Mouse (Mus musculus): ENCODE data around the gene Ccnjl. TPM values are rescaled to one million over a fixed set of nuclear protein-coding genes. Genes with fewer than 3 reads are reported as not detected.

The Ccnjl gene
- polyA plus RNA-seq, 1 experiment from 2014 or later, result 36.3 TPM

DNA sequence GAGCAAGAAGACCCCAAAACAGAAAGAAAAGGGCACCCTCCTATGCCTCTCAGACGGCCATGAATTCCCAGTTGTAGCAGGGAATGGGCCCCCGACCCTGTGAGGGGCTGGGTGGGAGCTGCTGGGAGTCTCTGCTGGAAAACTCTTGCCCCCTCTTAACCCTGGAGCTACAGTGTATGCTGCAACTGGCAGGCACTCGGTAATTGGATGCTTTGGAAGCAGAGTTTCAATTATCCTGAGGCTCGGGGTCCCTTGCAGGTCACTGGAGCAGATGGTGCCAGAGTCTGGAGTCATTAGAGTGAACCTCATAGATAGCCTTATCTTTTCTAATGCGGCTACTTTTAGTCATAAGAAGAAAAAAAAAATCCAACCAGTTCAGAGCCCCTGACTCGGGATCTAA lies 11.3 kb downstream of the Ccnjl start:
- Histone ChIP-seq H3K9me3 (replicated peaks) (no peaks in the 10 kb centered on the region), H3K4me1 (peaks cover 35% of the 10 kb centered on the region), H3K27ac (no peak overlapping the region), H3K27me3 (ENCODE audit: low read depth, poor library complexity, severe bottlenecking) (no peaks in the 10 kb centered on the region), H3K36me3 (peaks cover 86% of the 10 kb centered on the region), H3K4me3 (no peak overlapping the region)
- peak; percentile 46 for DNase-seq (ENCODE audit: low spot score)
- WGBS, result 12% methylated on average over 6 of the region's 6 CpGs

DNA sequence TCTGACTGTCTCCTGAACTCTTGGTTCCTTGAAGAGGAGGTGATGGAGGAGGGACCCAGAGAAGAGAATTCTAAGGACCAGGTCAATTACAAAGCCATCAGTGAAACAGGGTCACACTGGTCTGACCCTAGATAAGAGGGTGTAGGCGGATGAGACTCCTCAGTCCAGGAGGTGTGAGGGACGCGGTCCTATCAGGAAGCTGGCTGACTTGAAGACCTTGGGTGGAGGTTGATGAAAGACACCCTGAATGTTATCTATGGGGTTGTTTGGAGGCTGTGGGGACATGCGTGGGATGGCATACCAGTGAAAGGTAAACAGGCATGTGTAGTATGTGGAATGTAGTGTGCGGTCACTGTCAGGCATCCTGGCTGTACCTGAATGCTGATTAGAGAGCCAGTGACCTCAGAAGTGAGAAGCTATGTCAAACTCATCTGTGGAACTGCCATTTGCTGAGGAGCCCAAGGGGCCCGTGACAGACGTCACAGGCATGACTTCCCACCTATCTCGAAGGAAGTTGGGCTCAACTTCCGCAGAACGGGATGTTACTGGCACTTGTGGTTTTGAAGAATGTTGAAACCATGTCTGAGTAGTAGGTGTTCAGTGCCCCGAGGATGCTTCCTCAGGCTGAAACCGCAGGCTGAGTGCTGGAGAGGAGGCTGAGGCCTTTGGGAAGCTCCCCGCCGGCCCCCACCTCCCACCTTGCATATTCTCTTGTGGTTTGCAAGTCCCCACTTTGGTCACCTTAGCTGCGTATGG lies 15.3 kb downstream of the Ccnjl start:
- H3K9me3 ChIP-seq (replicated peaks), result no peaks in the 10 kb centered on the region
- H3K27ac ChIP-seq, result no peak overlapping the region
- no peaks in the 10 kb centered on the region for H3K27me3 ChIP-seq (ENCODE audit: low read depth, poor library complexity, severe bottlenecking)
- peaks cover 69% of the 10 kb centered on the region for H3K36me3 ChIP-seq
- DNase-seq (ENCODE audit: low spot score), result no peak
- 89% methylated on average over 15 of the region's 15 CpGs for WGBS
- no peak overlapping the region for H3K4me3 ChIP-seq
- H3K4me1 ChIP-seq, result peaks cover 54% of the 10 kb centered on the region

DNA sequence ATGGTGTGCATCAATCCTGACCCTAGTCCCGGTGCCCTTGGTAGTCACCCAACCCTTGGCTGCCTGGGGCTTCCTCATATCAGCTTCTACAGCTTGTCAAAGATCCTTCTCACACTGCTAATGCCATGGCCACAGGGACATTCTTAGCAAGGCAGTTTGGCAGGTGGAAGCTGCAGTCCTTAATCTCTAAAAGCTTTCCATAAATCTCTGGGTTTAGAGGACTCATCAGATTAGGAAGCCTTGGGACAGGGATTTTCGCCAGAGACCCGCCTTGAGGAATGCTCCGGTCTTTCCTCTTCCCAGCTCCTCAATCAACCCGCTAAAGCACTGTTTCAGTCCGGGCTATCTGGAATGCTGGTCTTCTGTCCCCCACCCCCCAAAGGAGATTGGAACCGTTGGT lies 16.2 kb downstream of the Ccnjl start:
- no peak overlapping the region for H3K4me3 ChIP-seq
- H3K36me3 ChIP-seq, result peaks cover 64% of the 10 kb centered on the region
- H3K4me1 ChIP-seq, result peaks cover 54% of the 10 kb centered on the region
- H3K27me3 ChIP-seq (ENCODE audit: low read depth, poor library complexity, severe bottlenecking), result no peaks in the 10 kb centered on the region
- H3K9me3 ChIP-seq (replicated peaks), result no peaks in the 10 kb centered on the region
- H3K27ac ChIP-seq, result no peak overlapping the region; the same call in 1 of the 2 replicates
- no peak for DNase-seq (ENCODE audit: low spot score)
- 92% methylated on average over 7 of the region's 7 CpGs for WGBS

DNA sequence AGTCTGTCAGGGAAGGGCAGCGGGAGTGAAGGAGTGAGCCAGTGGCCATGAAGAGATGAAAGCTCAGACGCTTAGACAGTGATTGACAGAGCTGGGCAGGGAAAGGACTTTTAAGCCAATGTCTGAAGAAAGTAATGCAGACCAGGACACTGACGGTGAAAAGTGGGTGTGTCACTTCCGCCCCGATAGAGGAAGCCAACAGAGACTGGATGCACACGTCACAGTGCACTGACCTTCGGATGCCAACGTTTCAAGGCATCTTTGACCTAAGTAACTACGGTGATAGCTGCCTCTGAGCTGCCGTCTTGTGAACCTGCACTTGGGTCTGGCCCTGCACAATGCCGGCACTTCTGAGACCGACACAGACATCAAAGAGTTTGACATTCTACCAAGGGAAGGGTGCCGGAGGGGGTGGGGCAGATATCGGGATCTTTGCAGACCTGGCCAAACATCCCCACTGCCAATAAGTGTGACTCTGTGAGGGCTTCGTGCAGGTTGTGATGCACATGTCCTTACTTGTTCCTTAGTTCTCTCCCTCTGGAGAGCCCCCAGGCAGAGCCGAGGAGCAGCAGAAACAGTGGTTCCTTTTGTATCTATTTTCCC lies 17.4 kb downstream of the Ccnjl start:
- WGBS, result 63% methylated on average over 16 of the region's 16 CpGs
- Histone ChIP-seq H3K4me3 (no peak overlapping the region), H3K27me3 (ENCODE audit: low read depth, poor library complexity, severe bottlenecking) (no peaks in the 10 kb centered on the region), H3K36me3 (peaks cover 64% of the 10 kb centered on the region), H3K27ac (no peak overlapping the region), H3K9me3 (replicated peaks) (no peaks in the 10 kb centered on the region), H3K4me1 (peaks cover 51% of the 10 kb centered on the region)
- DNase-seq (ENCODE audit: low spot score), result no peak

DNA sequence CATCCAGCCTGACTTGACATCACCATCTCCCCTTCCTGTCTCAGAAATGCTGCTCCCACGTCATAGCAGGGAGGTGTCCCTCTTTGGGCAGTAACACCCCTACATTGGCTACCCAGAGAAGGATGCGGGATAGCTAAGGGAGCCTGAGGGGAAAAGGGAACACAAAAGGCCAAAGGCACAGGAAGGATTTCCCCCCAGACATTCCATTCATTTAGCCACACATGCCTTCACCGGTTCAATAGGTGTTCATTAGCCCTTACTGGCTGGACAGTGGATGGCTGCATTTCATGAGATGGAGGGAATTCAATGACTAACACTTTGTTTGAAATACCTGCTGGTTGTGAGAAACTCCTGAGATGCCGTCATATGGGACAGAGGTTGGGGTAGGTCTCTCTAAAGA lies 18.1 kb downstream of the Ccnjl start:
- H3K27ac ChIP-seq, result no peak overlapping the region
- no peak for DNase-seq (ENCODE audit: low spot score)
- H3K9me3 ChIP-seq (replicated peaks), result no peaks in the 10 kb centered on the region
- H3K27me3 ChIP-seq (ENCODE audit: low read depth, poor library complexity, severe bottlenecking), result no peaks in the 10 kb centered on the region
- no peak overlapping the region for H3K4me3 ChIP-seq
- peaks cover 55% of the 10 kb centered on the region for H3K4me1 ChIP-seq
- H3K36me3 ChIP-seq, result peaks cover 60% of the 10 kb centered on the region
- WGBS, result 81% methylated on average over 4 of the region's 4 CpGs

DNA sequence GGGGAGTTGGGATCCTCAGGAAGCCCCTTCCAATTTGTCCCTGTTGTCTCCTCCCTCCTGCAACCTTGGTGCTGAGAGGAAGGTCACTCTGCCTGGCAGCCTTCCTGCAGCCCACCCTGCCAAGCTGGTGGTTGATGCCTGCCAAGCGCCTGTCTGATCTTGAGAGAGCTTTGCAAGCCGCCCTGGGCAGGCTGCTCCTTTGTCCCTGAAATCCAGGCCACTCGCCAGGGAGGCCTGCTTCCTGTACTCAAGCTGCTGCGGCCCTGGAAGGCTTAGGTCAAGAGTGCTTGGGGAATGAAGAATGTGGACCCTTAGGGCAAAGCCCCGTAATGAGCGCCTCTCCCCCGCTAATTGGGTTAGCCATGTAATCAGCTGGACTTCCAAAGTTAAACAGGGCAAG lies 19.6 kb downstream of the Ccnjl start:
- H3K36me3 ChIP-seq, result peaks cover 47% of the 10 kb centered on the region
- H3K9me3 ChIP-seq (replicated peaks), result no peaks in the 10 kb centered on the region
- no peaks in the 10 kb centered on the region for H3K27me3 ChIP-seq (ENCODE audit: low read depth, poor library complexity, severe bottlenecking)
- peaks cover 64% of the 10 kb centered on the region for H3K4me1 ChIP-seq
- H3K4me3 ChIP-seq, result 0 out of 2 replicates have a peak overlapping the region, but pooled peaks have one; percentile 7
- 12% methylated on average over 7 of the region's 7 CpGs for WGBS
- H3K27ac ChIP-seq, result peak overlapping the region; percentile 89
- DNase-seq (ENCODE audit: low spot score), result peak; percentile 74

DNA sequence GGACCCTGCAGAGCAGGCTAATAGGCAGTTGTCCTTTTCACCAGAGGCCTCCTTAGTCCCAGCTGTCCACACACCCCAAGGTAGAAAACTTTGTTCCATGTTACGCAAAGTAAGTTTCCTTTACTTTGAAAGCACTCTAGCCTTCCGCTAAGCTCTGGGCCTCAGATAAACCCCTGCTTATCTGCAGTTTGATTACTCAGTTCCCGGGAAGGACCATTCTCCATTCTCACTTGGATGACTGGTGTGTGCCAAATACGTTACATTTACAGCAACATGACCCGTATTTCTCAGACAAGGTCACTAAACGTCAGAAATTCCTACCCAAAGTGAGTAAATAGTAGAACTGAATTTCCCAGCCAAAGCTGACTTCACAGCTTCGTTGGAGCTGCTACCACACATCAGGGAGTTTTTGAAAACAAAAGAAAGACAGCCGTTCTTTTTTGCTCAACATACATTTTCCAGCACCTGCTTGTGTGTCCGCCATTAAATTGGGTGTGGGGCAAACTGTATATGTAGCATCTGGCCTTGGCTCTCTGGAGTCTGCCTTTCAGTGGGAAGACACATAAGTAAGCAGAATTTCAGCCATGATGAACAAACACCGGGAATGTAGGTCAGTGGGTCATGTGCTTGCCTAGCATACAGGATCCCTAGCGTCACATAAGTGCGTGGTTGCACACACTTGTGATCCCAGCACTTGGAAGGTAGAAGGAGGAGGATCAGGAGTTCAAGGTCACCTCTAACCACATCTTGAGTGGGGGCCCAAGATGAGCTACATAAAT lies 20.3 kb downstream of the Ccnjl start:
- no peak overlapping the region for H3K4me3 ChIP-seq

DNA sequence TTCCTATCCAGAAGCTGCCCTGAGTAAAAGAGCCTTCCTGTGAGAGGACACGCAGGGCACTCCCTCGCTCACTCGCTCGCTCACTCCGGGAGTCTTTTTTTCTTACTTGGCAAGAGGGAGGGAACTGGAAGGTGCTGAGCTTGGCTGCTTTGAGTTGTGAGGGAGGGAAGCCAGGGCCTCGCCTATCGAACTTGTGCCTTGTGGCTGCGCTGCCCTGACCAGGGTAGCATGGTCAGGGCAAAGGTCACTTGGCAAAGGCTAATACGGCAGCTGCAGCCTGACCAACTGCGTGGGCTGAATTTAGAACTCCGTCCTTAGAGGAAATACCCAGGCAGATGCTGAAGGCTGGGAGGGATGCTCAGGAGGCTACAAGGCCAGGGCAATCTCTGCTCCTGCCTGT lies 21.1 kb downstream of the Ccnjl start:
- WGBS, result 51% methylated on average over 11 of the region's 11 CpGs
- no peak overlapping the region for H3K4me3 ChIP-seq
- peaks cover 64% of the 10 kb centered on the region for H3K4me1 ChIP-seq
- H3K36me3 ChIP-seq, result peaks cover 40% of the 10 kb centered on the region
- no peaks in the 10 kb centered on the region for H3K27me3 ChIP-seq (ENCODE audit: low read depth, poor library complexity, severe bottlenecking)
- no peaks in the 10 kb centered on the region for H3K9me3 ChIP-seq (replicated peaks)
- no peak for DNase-seq (ENCODE audit: low spot score)
- H3K27ac ChIP-seq, result peak overlapping the region; percentile 54; the same call in 1 of the 2 replicates

More for the DNA sequence above, 20.3 kb downstream of the Ccnjl start:
- Histone ChIP-seq H3K27me3 (ENCODE audit: low read depth, poor library complexity, severe bottlenecking) (no peaks in the 10 kb centered on the region), H3K36me3 (peaks cover 40% of the 10 kb centered on the region), H3K9me3 (replicated peaks) (no peaks in the 10 kb centered on the region), H3K4me1 (peaks cover 64% of the 10 kb centered on the region), H3K27ac (peak overlapping the region; percentile 89)
- no peak for DNase-seq (ENCODE audit: low spot score)
- WGBS, result 78% methylated on average over 12 of the region's 12 CpGs

DNA sequence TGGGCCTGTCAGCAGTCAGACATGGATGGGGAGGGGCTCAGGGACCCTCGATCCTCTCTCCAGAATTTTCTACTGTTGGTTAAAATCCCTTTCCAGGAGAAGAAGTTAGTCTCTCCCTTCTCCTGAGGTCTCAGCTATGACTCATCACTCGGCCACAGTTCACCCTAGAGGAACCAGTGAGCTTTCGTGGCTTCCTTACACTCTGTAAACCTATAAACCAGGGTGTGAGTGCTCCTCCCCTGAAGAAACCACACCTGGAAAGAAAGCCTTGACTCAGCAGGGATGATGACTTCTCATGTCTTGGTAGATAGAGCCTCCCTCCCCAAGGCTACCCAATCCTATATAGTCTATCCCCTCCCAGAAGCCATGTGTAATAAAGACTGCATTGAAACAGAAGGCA lies 23.2 kb downstream of the Ccnjl start:
- no peak for DNase-seq (ENCODE audit: low spot score)
- peaks cover 34% of the 10 kb centered on the region for H3K36me3 ChIP-seq
- H3K4me1 ChIP-seq, result peaks cover 50% of the 10 kb centered on the region
- no peaks in the 10 kb centered on the region for H3K9me3 ChIP-seq (replicated peaks)
- H3K27me3 ChIP-seq (ENCODE audit: low read depth, poor library complexity, severe bottlenecking), result no peaks in the 10 kb centered on the region
- no peak overlapping the region for H3K4me3 ChIP-seq
- no peak overlapping the region for H3K27ac ChIP-seq
- 81% methylated on average over 3 of the region's 3 CpGs for WGBS

DNA sequence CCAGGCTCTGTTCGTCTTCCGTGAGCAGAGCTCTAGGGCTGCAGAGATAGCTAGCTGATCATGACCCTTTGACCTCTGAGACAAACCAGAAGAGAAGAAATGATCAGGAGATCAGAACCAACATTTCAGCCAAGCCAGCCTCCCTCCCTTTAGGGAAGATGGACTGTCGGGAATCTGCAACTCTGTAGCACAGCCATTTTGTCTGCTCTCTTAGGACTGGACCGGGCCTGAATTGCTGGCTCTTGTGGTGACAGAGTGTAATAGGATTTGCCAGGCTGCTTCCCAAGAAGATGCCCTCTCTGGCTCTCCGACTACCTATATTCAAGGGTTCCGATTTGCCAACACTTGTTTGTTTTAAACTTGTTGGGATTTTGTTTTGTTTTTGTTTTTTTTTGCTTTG lies 24.1 kb downstream of the Ccnjl start:
- peaks cover 42% of the 10 kb centered on the region for H3K4me1 ChIP-seq
- no peak overlapping the region for H3K4me3 ChIP-seq
- no peak overlapping the region for H3K27ac ChIP-seq
- no peaks in the 10 kb centered on the region for H3K27me3 ChIP-seq (ENCODE audit: low read depth, poor library complexity, severe bottlenecking)
- H3K36me3 ChIP-seq, result peaks cover 36% of the 10 kb centered on the region
- 64% methylated on average over 6 of the region's 6 CpGs for WGBS
- DNase-seq (ENCODE audit: low spot score), result no peak
- no peaks in the 10 kb centered on the region for H3K9me3 ChIP-seq (replicated peaks)

DNA sequence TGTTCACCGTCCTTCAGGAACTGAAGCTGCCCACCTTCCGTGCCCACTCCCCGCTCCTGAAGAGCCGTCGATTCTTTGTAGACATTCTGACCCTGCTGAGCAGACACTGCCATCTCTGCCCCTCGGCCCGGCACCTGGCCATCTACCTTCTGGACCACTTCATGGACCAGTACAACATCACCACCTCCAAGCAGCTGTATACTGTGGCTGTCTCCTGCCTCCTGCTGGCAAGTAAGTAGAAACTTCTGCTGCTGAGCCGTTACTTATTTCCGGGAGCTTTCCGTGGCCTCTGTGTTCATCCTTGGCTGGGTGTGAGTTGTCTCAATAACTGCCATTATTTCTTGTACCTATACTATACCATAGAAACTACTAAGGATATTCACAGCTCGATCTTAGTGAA lies 28.0 kb downstream of the Ccnjl start:
- DNase-seq (ENCODE audit: low spot score), result no peak
- no peak overlapping the region for H3K4me3 ChIP-seq
- H3K9me3 ChIP-seq (replicated peaks), result no peaks in the 10 kb centered on the region
- H3K36me3 ChIP-seq, result peaks cover 68% of the 10 kb centered on the region
- H3K27ac ChIP-seq, result no peak overlapping the region
- no peaks in the 10 kb centered on the region for H3K27me3 ChIP-seq (ENCODE audit: low read depth, poor library complexity, severe bottlenecking)
- H3K4me1 ChIP-seq, result peaks cover 18% of the 10 kb centered on the region
- WGBS, result 89% methylated on average over 11 of the region's 11 CpGs

DNA sequence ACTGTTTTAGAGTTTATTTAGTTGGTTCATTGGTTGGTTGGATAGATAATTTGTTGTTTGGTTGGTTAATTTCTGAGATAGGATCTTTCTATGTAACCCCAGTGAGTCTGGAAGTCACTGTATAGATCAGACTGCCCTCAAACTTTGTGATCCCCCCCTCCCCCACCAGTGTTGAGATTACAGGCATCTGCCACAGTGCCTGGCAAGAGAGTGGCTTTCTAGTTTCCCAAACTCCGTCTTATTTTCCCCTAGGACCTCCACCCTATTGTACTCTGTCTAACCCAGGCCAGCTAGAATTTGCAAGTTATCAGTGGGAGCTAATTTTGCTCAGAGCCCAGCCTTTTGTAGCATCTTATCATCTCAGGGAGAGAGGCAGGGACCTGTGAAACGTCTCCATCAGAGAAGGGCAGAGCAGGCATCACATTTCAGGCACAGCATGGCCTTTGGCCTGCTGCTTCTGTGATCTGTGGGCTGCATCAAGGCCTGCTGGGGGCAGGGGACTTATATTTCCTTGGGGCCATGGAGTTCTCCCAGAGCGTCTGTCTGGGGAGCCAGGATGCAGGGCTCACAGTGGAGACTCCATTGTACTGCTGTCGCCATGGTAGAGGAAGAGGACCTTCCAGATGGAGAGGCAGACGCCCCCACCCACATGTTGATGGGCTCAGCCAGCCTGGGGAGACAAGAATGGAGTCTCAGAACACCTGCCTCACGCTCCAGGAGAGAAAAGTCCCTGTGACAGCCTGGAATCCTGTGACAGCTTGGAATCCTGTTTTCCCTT lies 31.1 kb downstream of the Ccnjl start:
- Histone ChIP-seq H3K4me3 (no peak overlapping the region), H3K9me3 (replicated peaks) (no peaks in the 10 kb centered on the region), H3K36me3 (peaks cover 87% of the 10 kb centered on the region), H3K4me1 (peaks cover 15% of the 10 kb centered on the region), H3K27ac (peak overlapping the region; percentile 25; the same call in 1 of the 2 replicates), H3K27me3 (ENCODE audit: low read depth, poor library complexity, severe bottlenecking) (no peaks in the 10 kb centered on the region)
- 20% methylated on average over 6 of the region's 6 CpGs for WGBS
- no peak for DNase-seq (ENCODE audit: low spot score)

All from limb, embryonic 10.5 days (tissue).